Mouse (Mus musculus) activated CD4-positive, CD25-positive, alpha-beta regulatory T cell (primary cell): ENCODE results near the gene Tex47. TPM values are rescaled to one million over a fixed set of nuclear protein-coding genes. Genes with fewer than 3 reads are reported as not detected.

Experiments used
- polyA plus RNA-seq, 2 experiments: library from polyadenylated mRNA; unstranded; fragments of 100-300 nt; shearing (Covaris generic); gene quantifications; one replicate each; pipeline ENCODE4 v1.2.1; 2017

Gene Tex47
- polyA plus RNA-seq: not detected

GRCm38 (mm10) chr5:7303819-7304218 lies at the start of gene Tex47:
TSS of gene Tex47 (plus strand) at chr5:7304119.

GRCm38 (mm10) chr5:7344145-7345010 lies 40.5 kb downstream of the Tex47 start, which contains the start of gene Zfp804b:
TSS of gene Zfp804b (minus strand) at chr5:7344756.

Other genes starting within 250 kb of the Tex47 start
- under 1 TPM in 1 of 2 experiments, not detected in 1; 0.10 TPM for gene Zfp804b, start 40.6 kb downstream of the Tex47 start, polyA plus RNA-seq